Mouse (Mus musculus): Measurements from ENCODE around the gene Polr2m.

DNA sequence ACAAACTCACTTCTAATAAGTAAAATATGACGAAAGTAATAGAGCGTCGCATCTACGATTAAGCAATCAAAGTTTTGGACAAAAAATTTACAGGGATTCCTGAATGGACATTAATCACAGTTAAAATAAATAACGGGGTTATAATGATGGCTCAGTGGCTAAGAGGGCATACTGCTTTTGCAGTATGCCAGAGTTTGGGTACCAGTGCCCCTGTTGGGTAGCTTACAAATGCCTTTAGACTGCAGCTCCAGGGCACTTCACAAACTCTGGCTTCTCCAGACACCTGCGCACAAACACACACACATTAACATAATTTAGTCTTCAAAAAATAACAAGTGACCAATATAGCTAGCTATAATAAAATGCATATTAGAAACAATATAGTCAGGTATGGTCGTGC, 392 bp upstream of the Polr2m start:
- no peak for TF ChIP-seq POLR2A (IDR thresholded peaks at IDR 0.05; ENCODE audit: insufficient read depth, low read depth, low read length)
- no peak for TF ChIP-seq CTCF (IDR thresholded peaks at IDR 0.05; ENCODE audit: insufficient read depth, low read depth, low read length)

Measured in olfactory bulb, adult 2 months (tissue).